In the genomic region with DNA sequence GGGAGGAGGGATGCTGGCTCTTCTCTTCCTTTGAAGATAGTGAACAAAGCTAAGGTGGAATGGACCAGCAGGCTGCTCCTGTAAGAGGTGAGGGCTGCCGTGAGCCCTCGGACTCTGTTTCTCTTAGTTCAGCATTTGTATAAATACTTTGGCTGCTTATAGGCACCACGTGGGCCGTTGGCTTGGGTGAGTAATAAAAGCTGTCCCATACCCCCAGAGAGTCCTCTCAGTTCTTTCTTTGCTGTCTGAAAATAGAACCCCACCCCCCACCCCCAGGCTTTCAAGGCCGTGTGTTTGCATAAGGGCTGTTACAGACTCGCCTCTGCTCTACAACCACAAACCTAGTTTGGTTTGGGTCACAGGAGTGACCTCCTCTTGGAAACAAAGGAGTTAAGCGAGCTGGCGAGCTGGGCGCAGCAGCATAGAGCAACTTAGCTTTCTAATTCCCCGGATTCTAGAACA, we compare ENCODE assay signal across 11 mouse cellular contexts. TPM values are rescaled to one million over a fixed set of nuclear protein-coding genes. Genes with fewer than 3 reads are reported as not detected.
DNase-seq lines count a peak whose midpoint lies in the region; ATAC-seq and TF ChIP-seq lines count a peak whose summit lies in the region.
"Had no signal": no experiment of that assay in that cellular context is flagged by ENCODE, and none has a peak within 500 bp of the region (broad histone marks: within the 10 kb centered on the region; RNA-seq: fewer than 3 reads in every experiment).

No protein-coding gene starts in this region.

- TF ChIP-seq EP300 in liver, postnatal 0 days (IDR thresholded peaks at IDR 0.05; ENCODE audit: low read depth): no peak

- H3K9me3 ChIP-seq in heart, embryonic 11.5 days (replicated peaks; ENCODE audit: control insufficient read depth, low read length): no peaks in the 10 kb centered on the region
- no peaks in the 10 kb centered on the region for H3K9me3 ChIP-seq in midbrain, embryonic 10.5 days (replicated peaks)
- H3K9me3 ChIP-seq in midbrain, postnatal 0 days (ENCODE audit: low read length): no peaks in the 10 kb centered on the region
- H3K9me3 ChIP-seq in liver, postnatal 0 days (ENCODE audit: low read length): no peaks in the 10 kb centered on the region
- H3K9me3 ChIP-seq: G1E had no signal

- H3K27ac ChIP-seq in heart, embryonic 11.5 days (ENCODE audit: low read depth, low read length): no peak overlapping the region
- peak overlapping the region; percentile 82 for H3K27ac ChIP-seq in midbrain, embryonic 10.5 days (replicated peaks)
- no peak overlapping the region for H3K27ac ChIP-seq in midbrain, postnatal 0 days (ENCODE audit: low read depth, low read length)
- no peak overlapping the region for H3K27ac ChIP-seq in liver, postnatal 0 days (ENCODE audit: low read depth)

- no peak for ATAC-seq in heart, embryonic 11.5 days (replicated peaks; ENCODE audit: insufficient number of reproducible peaks, low FRiP score, low TSS enrichment)
- ATAC-seq in midbrain, postnatal 0 days (ENCODE audit: low FRiP score): no peak
- ATAC-seq in liver, postnatal 0 days: no peak

- TF ChIP-seq CTCF in midbrain, postnatal 0 days (IDR thresholded peaks at IDR 0.05): no peak
- TF ChIP-seq CTCF in liver, postnatal 0 days (IDR thresholded peaks at IDR 0.05; ENCODE audit: low read depth): no peak

- H3K4me3 ChIP-seq in heart, embryonic 11.5 days (ENCODE audit: low read depth, low read length): no peak overlapping the region
- no peak overlapping the region for H3K4me3 ChIP-seq in midbrain, embryonic 10.5 days
- no peak overlapping the region for H3K4me3 ChIP-seq in midbrain, postnatal 0 days (ENCODE audit: low read depth, low read length)
- no peak overlapping the region for H3K4me3 ChIP-seq in liver, postnatal 0 days (ENCODE audit: low read depth, low read length)

- no peaks in the 10 kb centered on the region for H3K36me3 ChIP-seq in heart, embryonic 11.5 days (ENCODE audit: control insufficient read depth, insufficient read depth, low read length)
- H3K36me3 ChIP-seq in midbrain, embryonic 10.5 days: no peaks in the 10 kb centered on the region
- H3K36me3 ChIP-seq in midbrain, postnatal 0 days (ENCODE audit: insufficient read depth, low read length): no peaks in the 10 kb centered on the region
- H3K36me3 ChIP-seq in liver, postnatal 0 days (replicated peaks; ENCODE audit: insufficient read depth, low read length): no peaks in the 10 kb centered on the region
- H3K36me3 ChIP-seq: G1E had no signal

- no peak for DNase-seq in heart, postnatal 25 days (ENCODE audit: low spot score)
- DNase-seq in midbrain, embryonic 10.5 days (ENCODE audit: low spot score): peak; percentile 37
- DNase-seq in midbrain, postnatal 0 days (ENCODE audit: low spot score): no peak
- no peak for DNase-seq in liver, postnatal 0 days
- DNase-seq in layer of hippocampus, postnatal 36 days: no peak
- DNase-seq in adrenal gland, adult 2 months: no peak
- no peak for DNase-seq in cerebellum, adult 11-12 months
- DNase-seq: cerebellum, adult 9-11 months; lung, adult 2 months had no signal

- H3K4me2 ChIP-seq in heart, embryonic 11.5 days: 0 out of 2 replicates have a peak overlapping the region, but pooled peaks have one; percentile 17
- no peak overlapping the region for H3K4me2 ChIP-seq in midbrain, postnatal 0 days (ENCODE audit: low read depth, low read length, poor library complexity, severe bottlenecking)
- 0 out of 2 replicates have a peak overlapping the region, but pooled peaks have one; percentile 9 for H3K4me2 ChIP-seq in liver, postnatal 0 days (ENCODE audit: low read depth, low read length)

- no peak overlapping the region for H3K9ac ChIP-seq in heart, embryonic 11.5 days (ENCODE audit: low read depth, low read length)
- H3K9ac ChIP-seq in midbrain, postnatal 0 days (replicated peaks; ENCODE audit: low read length, poor library complexity, severe bottlenecking): no peak overlapping the region
- H3K9ac ChIP-seq in liver, postnatal 0 days (replicated peaks): no peak overlapping the region

- WGBS in heart, embryonic 11.5 days (ENCODE audit: insufficient replicate concordance): 36% methylated on average over 10 of the region's 10 CpGs
- WGBS in midbrain, embryonic 10.5 days: 23% methylated on average over 10 of the region's 10 CpGs
- WGBS in midbrain, postnatal 0 days: 38% methylated on average over 10 of the region's 10 CpGs
- 36% methylated on average over 10 of the region's 10 CpGs for WGBS in liver, postnatal 0 days (ENCODE audit: insufficient replicate concordance)

- no peaks in the 10 kb centered on the region for H3K4me1 ChIP-seq in heart, embryonic 11.5 days (ENCODE audit: control insufficient read depth, insufficient read depth, low read length)
- peaks cover 18% of the 10 kb centered on the region for H3K4me1 ChIP-seq in midbrain, embryonic 10.5 days
- 0 out of 2 replicates have a peak, but pooled peaks cover 4% of the 10 kb centered on the region for H3K4me1 ChIP-seq in midbrain, postnatal 0 days (ENCODE audit: insufficient read depth, low read length)
- no peaks in the 10 kb centered on the region for H3K4me1 ChIP-seq in liver, postnatal 0 days (ENCODE audit: insufficient read depth)

- H3K27me3 ChIP-seq in heart, embryonic 11.5 days (ENCODE audit: control insufficient read depth, insufficient read depth, low read length): no peaks in the 10 kb centered on the region
- no peaks in the 10 kb centered on the region for H3K27me3 ChIP-seq in midbrain, embryonic 10.5 days (ENCODE audit: low read depth, poor library complexity, severe bottlenecking)
- no peaks in the 10 kb centered on the region for H3K27me3 ChIP-seq in midbrain, postnatal 0 days (ENCODE audit: insufficient read depth, low read length)
- no peaks in the 10 kb centered on the region for H3K27me3 ChIP-seq in liver, postnatal 0 days (ENCODE audit: insufficient read depth, low read length)

- intact Hi-C loops in heart, postnatal 25 days (cut with DNase I): no loop called here

RNA-seq across cellular contexts. Expression of a gene that starts 35.0 kb away (rescaled TPM):
- 23.0 and 31.8 TPM in 2 replicates for polyA plus RNA-seq in heart, embryonic 11.5 days (2014; fragmentation: Nextera tagmentation; extraction: Ambion mirVana)
- 10 to 100 TPM; 12.6 to 13.5 TPM for total RNA-seq in heart, postnatal 25 days (2021)
- 42.6 and 44.6 TPM in 2 replicates for polyA plus RNA-seq in midbrain, embryonic 10.5 days (2016; fragmentation: Nextera tagmentation; extraction: Ambion mirVana)
- total RNA-seq in midbrain, postnatal 0 days (2014; rRNA removed): 21.3 and 21.9 TPM in 2 replicates
- 21.8 and 22.1 TPM in 2 replicates for polyA plus RNA-seq in midbrain, postnatal 0 days (2015; fragmentation: Nextera tagmentation; extraction: Ambion mirVana)
- polyA plus RNA-seq in liver, postnatal 0 days (2015; fragmentation: Nextera tagmentation; extraction: Ambion mirVana): 18.9 and 19.5 TPM in 2 replicates
- total RNA-seq in layer of hippocampus, postnatal 36 days (2021): 10 to 100 TPM; 26.7 to 31.5 TPM
- total RNA-seq in adrenal gland, adult 2 months (2021): 10 to 100 TPM; 11.5 to 13.9 TPM
- 8.8 and 10.8 TPM in 2 replicates for polyA plus RNA-seq in adrenal gland, adult 2 months (2012; rRNA removed)

RNA-seq across cellular contexts. Expression of a gene that starts 35.2 kb away (rescaled TPM):
- polyA plus RNA-seq in heart, embryonic 11.5 days (2014; fragmentation: Nextera tagmentation; extraction: Ambion mirVana): 34.6 and 48.4 TPM in 2 replicates
- total RNA-seq in heart, postnatal 25 days (2021): 10 to 100 TPM; 35.2 to 35.8 TPM
- 77.9 and 81.3 TPM in 2 replicates for polyA plus RNA-seq in midbrain, embryonic 10.5 days (2016; fragmentation: Nextera tagmentation; extraction: Ambion mirVana)
- total RNA-seq in midbrain, postnatal 0 days (2014; rRNA removed): 41.5 and 45.4 TPM in 2 replicates
- 41.2 and 44.8 TPM in 2 replicates for polyA plus RNA-seq in midbrain, postnatal 0 days (2015; fragmentation: Nextera tagmentation; extraction: Ambion mirVana)
- 4.5 and 5.2 TPM in 2 replicates for polyA plus RNA-seq in liver, postnatal 0 days (2015; fragmentation: Nextera tagmentation; extraction: Ambion mirVana)
- 10 to 100 TPM; 84.6 to 85.6 TPM for total RNA-seq in layer of hippocampus, postnatal 36 days (2021)
- total RNA-seq in adrenal gland, adult 2 months (2021): 10 to 100 TPM; 34.3 to 39.5 TPM
- 14.0 TPM in 2 replicates for polyA plus RNA-seq in adrenal gland, adult 2 months (2012; rRNA removed)

RNA-seq across cellular contexts. Expression of a gene that starts 49.7 kb away (rescaled TPM):
- 9.7 and 12.5 TPM in 2 replicates for polyA plus RNA-seq in heart, embryonic 11.5 days (2014; fragmentation: Nextera tagmentation; extraction: Ambion mirVana)
- total RNA-seq in heart, postnatal 25 days (2021): 100 to 1,000 TPM in 1 of 2 experiments, 10 to 100 TPM in 1; 93.0 to 118 TPM
- 6.1 TPM in 2 replicates for polyA plus RNA-seq in midbrain, embryonic 10.5 days (2016; fragmentation: Nextera tagmentation; extraction: Ambion mirVana)
- 29.8 and 34.5 TPM in 2 replicates for total RNA-seq in midbrain, postnatal 0 days (2014; rRNA removed)
- 12.4 and 15.8 TPM in 2 replicates for polyA plus RNA-seq in midbrain, postnatal 0 days (2015; fragmentation: Nextera tagmentation; extraction: Ambion mirVana)
- polyA plus RNA-seq in liver, postnatal 0 days (2015; fragmentation: Nextera tagmentation; extraction: Ambion mirVana): 0.69 and 1.3 TPM in 2 replicates
- total RNA-seq in layer of hippocampus, postnatal 36 days (2021): 10 to 100 TPM; 44.1 to 71.4 TPM
- total RNA-seq in adrenal gland, adult 2 months (2021): 10 to 100 TPM; 13.3 to 21.4 TPM
- polyA plus RNA-seq in adrenal gland, adult 2 months (2012; rRNA removed): 7.0 TPM in 2 replicates
